Mouse (Mus musculus) ES-E14 (cell line): ENCODE measurements around the gene Anln. TPM values are rescaled to one million over a fixed set of nuclear protein-coding genes. Genes with fewer than 3 reads are reported as not detected.

ENCODE experiments used
- DNase-seq: peaks from one replicate; pipeline ENCODE4 v3.0.0-alpha.2; 2013; ENCODE audit warnings: low read depth, low spot score
- H3K27ac ChIP-seq: 2 replicates; pipeline ENCODE4 v1.5.1; 2012; ENCODE audit warnings: low read depth, mild to moderate bottlenecking, low read length, moderate library complexity, mixed read lengths; ENCODE audit not compliant: poor library complexity, insufficient read depth, severe bottlenecking
- H3K36me3 ChIP-seq: 2 replicates; pipeline ENCODE4 v1.6.1; 2012; ENCODE audit warnings: mild to moderate bottlenecking, low read length, moderate library complexity, mixed read lengths; ENCODE audit not compliant: control insufficient read depth, poor library complexity, insufficient read depth, severe bottlenecking
- H3K4me1 ChIP-seq, 2 experiments: fragments of 150-350 bp in 1 of 2; sonication (generic) in 1 of 2; 2 replicates each; pipeline ENCODE4 v1.6.1; 2012; ENCODE audit warnings: low read length in 2 of 2, mild to moderate bottlenecking in 1 of 2, mixed read lengths in 1 of 2; ENCODE audit not compliant: control insufficient read depth in 2 of 2, insufficient read depth in 2 of 2, poor library complexity in 1 of 2
- H3K4me3 ChIP-seq, 2 experiments: fragments of 150-350 bp in 1 of 2; sonication (generic) in 1 of 2; 2 replicates each; pipeline ENCODE4 v1.5.1; 2012; ENCODE audit warnings: low read length in 2 of 2, low read depth in 1 of 2, mild to moderate bottlenecking in 1 of 2, mixed read lengths in 1 of 2; ENCODE audit not compliant: insufficient read depth in 1 of 2, poor library complexity in 1 of 2, severe bottlenecking in 1 of 2
- H3K9ac ChIP-seq: 2 replicates; pipeline ENCODE4 v1.6.1; 2012; ENCODE audit warnings: low read depth, mild to moderate bottlenecking, low read length, mixed read lengths; ENCODE audit not compliant: poor library complexity, insufficient read depth, severe bottlenecking
- H3K9me3 ChIP-seq: fragments of 150-350 bp; sonication (generic); 2 replicates; pipeline ENCODE4 v1.6.1; 2012; ENCODE audit warnings: low read depth, mild to moderate bottlenecking, low read length; ENCODE audit not compliant: control insufficient read depth, insufficient read depth
- CHD2 ChIP-seq: IDR thresholded peaks from 2 replicates; pipeline ENCODE4 v1.6.1; 2014; ENCODE audit warnings: mild to moderate bottlenecking, low read depth, low read length, inconsistent platforms
- HCFC1 ChIP-seq: IDR thresholded peaks from 2 replicates; pipeline ENCODE4 v1.6.1; 2012; ENCODE audit warnings: low read length, inconsistent platforms, borderline replicate concordance; ENCODE audit not compliant: insufficient read depth
- MAFK ChIP-seq: IDR thresholded peaks from 2 replicates; pipeline ENCODE4 v1.6.1; 2014; ENCODE audit warnings: mild to moderate bottlenecking, low read depth, low read length, inconsistent platforms; ENCODE audit not compliant: insufficient read depth
- ZC3H11A ChIP-seq: IDR thresholded peaks from 2 replicates; pipeline ENCODE4 v1.6.1; 2012; ENCODE audit warnings: low read depth, mild to moderate bottlenecking, inconsistent platforms, low read length, borderline replicate concordance
- ZNF384 ChIP-seq: IDR thresholded peaks from 2 replicates; pipeline ENCODE4 v1.6.1; 2012; ENCODE audit warnings: low read depth, low read length, inconsistent platforms
- in situ Hi-C, 2 experiments: fragments of 600-800 bp; cut with MboI; formaldehyde crosslinking; loops; one replicate each; pipeline ENCODE4 v1.15.1; 2025; ENCODE audit warnings: low sequenced_read_pairs in 2 of 2, inconsistent platforms in 1 of 2; ENCODE audit not compliant: unreplicated experiment in 2 of 2
- total RNA-seq: library from RNA; depleted of rRNA; stranded (reverse); fragments of 300-350 nt; gene quantifications from 2 replicates; pipeline ENCODE4 v1.2.3, GENCODE M21; 2012

Anln gene
- total RNA-seq, 1 experiment = 168 TPM

GRCm38 (mm10) chr9:22429533-22430241 is 40.7 kb upstream of the Anln start:
- no peak overlapping the region for H3K4me3 ChIP-seq
- no peak for DNase-seq
- no peak for TF ChIP-seq MAFK
- TF ChIP-seq HCFC1 = no peak
- no peak for TF ChIP-seq CHD2
- no peak for TF ChIP-seq ZC3H11A
- no peak for TF ChIP-seq ZNF384
- no peaks in the 10 kb centered on the region for H3K36me3 ChIP-seq
- no peak overlapping the region for H3K9ac ChIP-seq
- no peaks in the 10 kb centered on the region for H3K9me3 ChIP-seq
- in situ Hi-C loops = no loop called here
- no peak overlapping the region for H3K27ac ChIP-seq
- H3K4me1 ChIP-seq = no peaks in the 10 kb centered on the region; a peak in 1 of 4 replicates

DNA sequence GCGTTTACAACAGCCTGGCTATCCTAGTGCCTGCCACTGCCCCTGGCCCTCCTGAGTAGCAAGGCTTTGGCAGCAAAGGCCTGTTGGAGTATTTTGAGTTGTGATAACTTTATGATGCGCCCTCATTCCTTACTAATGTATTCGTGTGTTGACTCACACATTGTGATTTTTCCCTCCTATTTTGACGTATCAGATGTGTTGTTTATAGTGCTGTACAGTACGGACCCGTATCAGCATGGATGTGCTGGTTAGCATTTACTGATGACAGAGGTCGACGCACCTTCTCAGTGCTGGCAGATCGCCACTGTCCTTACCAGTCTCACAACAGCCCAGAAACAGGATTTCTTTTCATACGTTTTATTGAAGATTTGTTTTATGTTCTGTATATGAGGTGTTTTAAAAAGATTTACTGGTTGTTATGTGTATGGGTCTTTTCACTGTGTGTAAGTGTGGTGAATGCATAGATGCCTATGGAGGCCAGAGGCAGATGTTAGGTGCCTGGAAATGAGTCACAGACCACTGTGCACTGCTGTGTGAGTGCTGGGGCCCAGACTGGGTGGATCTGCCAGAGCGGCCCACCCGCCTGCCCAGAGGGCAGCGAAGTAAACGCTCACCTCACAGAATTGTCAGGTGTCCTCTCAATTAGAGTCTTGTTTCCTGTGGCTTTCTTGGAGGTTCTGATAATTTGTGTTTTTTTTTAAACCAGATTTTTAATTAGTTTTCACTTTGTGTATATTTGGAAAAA is 39.9 kb upstream of the Anln start:
- no peak for DNase-seq

DNA sequence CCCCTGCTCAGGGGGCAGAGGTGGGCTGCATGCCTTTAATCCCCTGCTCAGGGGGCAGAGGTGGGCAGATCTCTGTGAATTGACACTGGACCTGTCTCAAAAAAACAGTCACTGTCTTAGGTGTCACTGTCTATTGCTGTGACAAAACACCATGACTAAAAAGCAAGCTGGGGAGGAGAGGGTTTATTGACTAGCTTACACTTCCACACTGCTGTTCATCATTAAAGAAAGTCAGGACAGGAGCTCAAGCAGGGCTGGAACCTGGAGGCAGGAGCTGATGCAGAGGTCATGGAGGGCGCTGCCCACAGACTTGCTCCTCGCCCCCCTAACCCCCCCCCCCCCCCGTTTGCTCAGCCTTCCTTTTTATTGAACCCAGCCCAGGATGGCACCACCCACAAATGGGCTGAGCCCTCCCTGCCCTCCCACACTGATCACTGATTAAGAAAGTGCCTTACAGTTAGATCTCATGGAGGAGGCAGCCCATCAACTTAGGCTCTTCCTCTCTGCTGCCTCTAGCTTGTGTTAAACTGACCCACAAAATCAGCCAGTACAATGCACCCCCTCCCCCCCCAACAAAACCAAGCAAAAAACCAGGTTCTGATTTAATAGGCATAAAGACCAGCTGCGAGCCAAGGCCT is 39.2 kb upstream of the Anln start:
- no peak overlapping the region for H3K9ac ChIP-seq
- H3K27ac ChIP-seq = no peak overlapping the region
- no peaks in the 10 kb centered on the region for H3K36me3 ChIP-seq
- no peak for DNase-seq
- TF ChIP-seq ZNF384 (no peak), ZC3H11A (no peak), HCFC1 (no peak), CHD2 (no peak)
- in situ Hi-C loops = no loop called here
- no peaks in the 10 kb centered on the region for H3K9me3 ChIP-seq
- H3K4me1 ChIP-seq = no peaks in the 10 kb centered on the region; a peak in 1 of 4 replicates
- no peak overlapping the region for H3K4me3 ChIP-seq

More for the DNA sequence above, 39.9 kb upstream of the Anln start:
- no peaks in the 10 kb centered on the region for H3K9me3 ChIP-seq
- H3K9ac ChIP-seq = no peak overlapping the region
- TF ChIP-seq ZC3H11A (no peak), CHD2 (no peak), HCFC1 (no peak), ZNF384 (no peak), MAFK (no peak)
- no peaks in the 10 kb centered on the region for H3K36me3 ChIP-seq
- no peak overlapping the region for H3K4me3 ChIP-seq
- no peak overlapping the region for H3K27ac ChIP-seq
- in situ Hi-C loops = no loop called here
- H3K4me1 ChIP-seq = no peaks in the 10 kb centered on the region; a peak in 1 of 4 replicates

- no peaks in the 10 kb centered on the region for H3K36me3 ChIP-seq
- no peak for DNase-seq
- no peak overlapping the region for H3K9ac ChIP-seq
- H3K27ac ChIP-seq = no peak overlapping the region
- no peak for TF ChIP-seq ZNF384
- TF ChIP-seq HCFC1 = no peak
- no peak for TF ChIP-seq MAFK
- TF ChIP-seq CHD2 = no peak
- no peak for TF ChIP-seq ZC3H11A
- H3K4me3 ChIP-seq = no peak overlapping the region
- H3K4me1 ChIP-seq = peaks cover 0 to 2% of the 10 kb centered on the region in 2 experiments; a peak in 1 of 4 replicates
- in situ Hi-C loops = no loop called here
- no peaks in the 10 kb centered on the region for H3K9me3 ChIP-seq
Observed at GRCm38 (mm10) chr9:22424719-22425118, 35.7 kb upstream of the Anln start.
